Mouse (Mus musculus): Measurements from ENCODE around the gene Sh3bgrl3. TPM values are rescaled to one million over a fixed set of nuclear protein-coding genes. Genes with fewer than 3 reads are reported as not detected.

Gene Sh3bgrl3
- polyA plus RNA-seq, 1 experiment from 2014 or later, result 455 TPM

DNA sequence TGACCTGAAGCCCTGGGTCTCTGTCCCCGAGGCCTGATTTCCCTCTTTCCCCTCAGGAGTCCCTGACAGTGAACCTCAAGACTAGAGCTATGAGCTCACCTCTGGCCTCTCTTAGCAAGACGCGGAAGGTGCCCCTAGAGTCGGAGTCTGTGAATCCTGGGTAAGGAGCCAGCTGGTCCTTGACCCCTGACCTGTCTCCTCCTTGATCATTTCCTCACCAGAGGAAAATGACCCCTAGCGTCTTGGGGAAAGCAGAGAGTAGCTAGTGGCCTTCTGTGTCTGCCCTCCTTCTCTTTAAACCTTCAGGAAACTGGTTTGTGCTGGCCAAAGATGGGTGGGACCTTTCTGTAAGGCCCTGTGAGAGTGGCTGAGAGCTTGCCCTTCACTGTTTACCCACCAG lies 20.4 kb downstream of the Sh3bgrl3 start:
- no peak for DNase-seq (ENCODE audit: low spot score)
- ATAC-seq (replicated peaks; ENCODE audit: low FRiP score, low read depth), result no peak
- no peaks in the 10 kb centered on the region for H3K9me3 ChIP-seq (replicated peaks; ENCODE audit: low read length)
- H3K36me3 ChIP-seq (ENCODE audit: insufficient read depth, low read length), result no peaks in the 10 kb centered on the region
- H3K4me2 ChIP-seq (ENCODE audit: low read length), result no peak overlapping the region
- H3K27me3 ChIP-seq (ENCODE audit: insufficient read depth, low read length), result no peaks in the 10 kb centered on the region
- H3K4me1 ChIP-seq (replicated peaks; ENCODE audit: insufficient read depth, low read length), result no peaks in the 10 kb centered on the region
- H3K9ac ChIP-seq (ENCODE audit: low read depth, low read length), result no peak overlapping the region
- WGBS, result 22% methylated on average over 5 of the region's 5 CpGs
- no peak overlapping the region for H3K27ac ChIP-seq
- TF ChIP-seq CTCF (IDR thresholded peaks at IDR 0.05; ENCODE audit: low read depth), result no peak
- H3K4me3 ChIP-seq (replicated peaks; ENCODE audit: low read depth, low read length), result no peak overlapping the region

DNA sequence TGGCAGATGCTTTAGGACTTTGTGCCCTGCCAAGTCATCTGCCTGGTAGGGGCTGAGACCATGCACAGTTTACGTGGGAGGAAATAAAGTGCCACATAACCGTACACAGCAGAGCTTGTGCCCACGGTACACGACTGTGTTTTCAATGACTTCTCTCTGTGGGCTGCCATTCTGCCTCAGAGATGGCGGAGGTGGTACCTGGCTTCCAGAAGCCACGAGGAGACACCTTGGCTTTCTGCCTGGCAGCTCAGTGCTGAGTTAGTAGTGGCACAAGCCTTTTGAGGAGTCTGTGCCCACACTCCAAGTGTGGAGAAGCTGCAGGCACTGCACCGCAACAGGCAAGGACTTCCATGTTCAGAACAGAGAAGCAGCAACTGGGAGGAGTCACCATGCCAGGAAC lies 20.9 kb downstream of the Sh3bgrl3 start:
- Histone ChIP-seq H3K9me3 (replicated peaks; ENCODE audit: low read length) (no peaks in the 10 kb centered on the region), H3K27ac (no peak overlapping the region), H3K27me3 (ENCODE audit: insufficient read depth, low read length) (no peaks in the 10 kb centered on the region), H3K4me3 (replicated peaks; ENCODE audit: low read depth, low read length) (no peak overlapping the region), H3K36me3 (ENCODE audit: insufficient read depth, low read length) (no peaks in the 10 kb centered on the region), H3K4me1 (replicated peaks; ENCODE audit: insufficient read depth, low read length) (no peaks in the 10 kb centered on the region), H3K9ac (ENCODE audit: low read depth, low read length) (no peak overlapping the region), H3K4me2 (ENCODE audit: low read length) (no peak overlapping the region)
- DNase-seq (ENCODE audit: low spot score) (no peak), ATAC-seq (replicated peaks; ENCODE audit: low FRiP score, low read depth) (no peak)
- TF ChIP-seq CTCF (IDR thresholded peaks at IDR 0.05; ENCODE audit: low read depth), result no peak
- WGBS, result 81% methylated on average over 7 of the region's 7 CpGs

DNA sequence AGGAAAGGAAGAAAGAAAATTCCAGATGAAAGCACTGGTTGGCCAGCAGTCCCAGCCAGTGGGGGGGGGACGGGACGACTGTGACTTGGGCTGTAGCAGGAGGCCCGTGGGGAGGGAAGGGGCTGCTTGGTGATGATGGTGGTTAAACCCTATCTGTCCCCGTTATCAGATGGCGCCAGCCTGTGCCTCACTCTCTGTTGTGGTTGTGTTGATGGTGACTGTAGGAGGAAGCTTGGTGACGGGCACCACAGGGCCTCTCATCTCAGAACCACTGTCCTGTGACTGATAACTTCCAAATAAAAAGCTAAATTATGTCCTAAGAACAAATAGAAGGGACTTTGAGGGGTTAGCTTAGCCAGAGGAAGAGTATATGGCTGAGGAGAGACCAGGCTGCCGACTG lies 22.5 kb downstream of the Sh3bgrl3 start:
- no peaks in the 10 kb centered on the region for H3K27me3 ChIP-seq (ENCODE audit: insufficient read depth, low read length)
- no peaks in the 10 kb centered on the region for H3K36me3 ChIP-seq (ENCODE audit: insufficient read depth, low read length)
- no peak overlapping the region for H3K4me3 ChIP-seq (replicated peaks; ENCODE audit: low read depth, low read length)
- 66% methylated on average over 7 of the region's 7 CpGs for WGBS
- no peaks in the 10 kb centered on the region for H3K4me1 ChIP-seq (replicated peaks; ENCODE audit: insufficient read depth, low read length)
- no peak for ATAC-seq (replicated peaks; ENCODE audit: low FRiP score, low read depth)
- H3K27ac ChIP-seq, result no peak overlapping the region
- no peaks in the 10 kb centered on the region for H3K9me3 ChIP-seq (replicated peaks; ENCODE audit: low read length)
- H3K4me2 ChIP-seq (ENCODE audit: low read length), result no peak overlapping the region
- TF ChIP-seq CTCF (IDR thresholded peaks at IDR 0.05; ENCODE audit: low read depth), result no peak
- no peak for DNase-seq (ENCODE audit: low spot score)
- no peak overlapping the region for H3K9ac ChIP-seq (ENCODE audit: low read depth, low read length)

DNA sequence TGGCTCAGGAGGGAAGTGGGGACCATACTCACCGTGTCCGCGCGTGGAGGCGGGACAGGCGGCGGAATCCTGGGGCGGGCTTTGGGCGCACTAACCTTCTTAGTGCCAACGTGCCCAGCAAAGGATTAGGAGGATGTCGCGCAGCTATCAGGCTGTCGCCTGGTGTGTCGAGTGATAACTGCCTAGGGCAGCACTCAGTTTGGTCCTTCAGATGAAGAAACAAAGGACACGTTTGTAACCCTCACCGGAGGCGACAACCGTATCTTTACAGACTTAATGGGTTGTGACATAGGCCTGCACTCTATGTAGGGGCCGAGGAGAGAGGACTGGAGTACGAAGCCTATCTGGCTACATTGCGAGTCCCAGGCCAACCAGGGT lies 25.9 kb downstream of the Sh3bgrl3 start:
- whole genome bisulfite sequencing, result 4% methylated on average over 21 of the region's 21 CpGs
- no peaks in the 10 kb centered on the region for H3K36me3 ChIP-seq (ENCODE audit: insufficient read depth, low read length)
- no peaks in the 10 kb centered on the region for H3K27me3 ChIP-seq (ENCODE audit: insufficient read depth, low read length)
- no peak for DNase-seq (ENCODE audit: low spot score)
- peak; percentile 12; the same call in 1 of the 2 replicates for ATAC-seq (replicated peaks; ENCODE audit: low FRiP score, low read depth)
- H3K4me3 ChIP-seq (replicated peaks; ENCODE audit: low read depth, low read length), result peak overlapping the region; percentile 68
- H3K9me3 ChIP-seq (replicated peaks; ENCODE audit: low read length), result no peaks in the 10 kb centered on the region
- no peaks in the 10 kb centered on the region for H3K4me1 ChIP-seq (replicated peaks; ENCODE audit: insufficient read depth, low read length)
- TF ChIP-seq CTCF (IDR thresholded peaks at IDR 0.05; ENCODE audit: low read depth), result no peak
- H3K9ac ChIP-seq (ENCODE audit: low read depth, low read length), result peak overlapping the region; percentile 47
- H3K4me2 ChIP-seq (ENCODE audit: low read length), result peak overlapping the region; percentile 76
- no peak overlapping the region for H3K27ac ChIP-seq

DNA sequence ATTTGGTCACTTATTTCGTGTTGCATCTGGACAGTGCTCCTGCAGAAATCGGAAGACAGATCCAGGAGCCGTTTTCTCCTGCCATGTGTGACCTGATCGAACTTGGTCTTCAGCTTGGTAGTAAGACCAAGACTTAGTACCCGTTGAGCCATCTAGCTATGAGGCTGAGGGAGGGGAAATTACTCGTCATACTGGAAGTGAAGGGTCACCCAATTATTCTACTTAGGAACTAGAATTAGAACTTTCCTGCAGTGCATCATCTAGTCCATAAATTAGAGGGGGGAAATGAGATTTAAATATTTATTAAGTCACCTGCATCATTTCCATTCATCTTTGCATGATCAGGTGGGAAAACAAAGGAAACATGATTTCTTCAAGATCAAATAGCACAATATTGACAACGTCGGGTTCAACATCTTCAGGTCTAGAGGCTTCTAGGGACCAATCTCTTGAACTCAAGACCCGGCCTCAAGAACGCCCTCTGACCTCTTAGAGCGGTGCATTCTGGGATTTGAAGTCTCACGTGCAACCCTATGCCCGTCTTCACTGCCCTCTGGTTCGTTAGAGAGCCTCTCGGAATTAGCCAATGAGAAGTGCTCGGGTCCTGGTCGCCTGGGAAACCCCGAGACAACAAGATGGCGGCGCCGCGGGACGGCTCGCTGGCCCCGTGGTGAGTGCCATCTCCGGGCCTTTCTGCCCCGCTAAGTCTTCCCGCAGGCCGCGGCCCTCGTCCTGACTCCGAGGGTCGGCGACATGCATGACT lies 26.4 kb downstream of the Sh3bgrl3 start, which contains the start of gene Ubxn11:
Gene Ubxn11 (plus strand): TSS at position 592 of the 763 bp plus-strand sequence.
- H3K9me3 ChIP-seq (replicated peaks; ENCODE audit: low read length), result no peaks in the 10 kb centered on the region
- WGBS, result 17% methylated on average over 34 of the region's 34 CpGs

DNA sequence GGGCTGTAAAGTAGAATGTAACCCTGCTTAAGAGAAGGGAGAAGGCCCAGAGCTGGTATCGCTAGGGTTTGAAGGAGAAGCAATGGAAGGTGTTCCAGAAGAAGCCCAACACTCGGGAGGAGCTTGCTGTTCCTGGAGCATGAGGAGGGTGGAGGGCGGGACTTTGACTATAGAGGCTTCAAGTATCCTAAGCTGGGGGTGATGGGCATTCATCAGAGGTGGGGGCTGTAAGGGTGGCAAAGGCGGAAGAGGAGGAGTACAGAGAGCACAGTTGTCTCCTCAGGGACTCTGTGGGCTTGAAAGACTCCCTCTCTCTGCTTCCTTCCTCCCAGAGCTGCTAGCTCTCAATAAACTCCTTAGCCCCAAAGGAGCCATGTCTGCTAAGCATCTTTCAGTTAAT lies 28.3 kb downstream of the Sh3bgrl3 start:
- H3K9ac ChIP-seq (ENCODE audit: low read depth, low read length), result no peak overlapping the region
- no peak for ATAC-seq (replicated peaks; ENCODE audit: low FRiP score, low read depth)
- WGBS, result 77% methylated on average over 4 of the region's 4 CpGs

More for the DNA sequence above, 26.4 kb downstream of the Sh3bgrl3 start, which contains the start of gene Ubxn11:
- ATAC-seq (replicated peaks; ENCODE audit: low FRiP score, low read depth) (peak; percentile 93), DNase-seq (ENCODE audit: low spot score) (peak; percentile 94)
- Histone ChIP-seq H3K4me3 (replicated peaks; ENCODE audit: low read depth, low read length) (peak within 1 kb of the TSS; percentile 68), H3K4me2 (ENCODE audit: low read length) (peak within 1 kb of the TSS; percentile 76), H3K36me3 (ENCODE audit: insufficient read depth, low read length) (no peaks in the 10 kb centered on the region), H3K27me3 (ENCODE audit: insufficient read depth, low read length) (no peaks in the 10 kb centered on the region), H3K4me1 (replicated peaks; ENCODE audit: insufficient read depth, low read length) (no peaks in the 10 kb centered on the region), H3K27ac (no peak within 1 kb of the TSS), H3K9ac (ENCODE audit: low read depth, low read length) (peak within 1 kb of the TSS; percentile 47)
- no peak for TF ChIP-seq CTCF (IDR thresholded peaks at IDR 0.05; ENCODE audit: low read depth)

More for the DNA sequence above, 28.3 kb downstream of the Sh3bgrl3 start:
- Histone ChIP-seq H3K27ac (no peak overlapping the region), H3K27me3 (ENCODE audit: insufficient read depth, low read length) (no peaks in the 10 kb centered on the region), H3K4me2 (ENCODE audit: low read length) (no peak overlapping the region), H3K9me3 (replicated peaks; ENCODE audit: low read length) (no peaks in the 10 kb centered on the region), H3K4me3 (replicated peaks; ENCODE audit: low read depth, low read length) (no peak overlapping the region), H3K4me1 (replicated peaks; ENCODE audit: insufficient read depth, low read length) (no peaks in the 10 kb centered on the region), H3K36me3 (ENCODE audit: insufficient read depth, low read length) (no peaks in the 10 kb centered on the region)
- TF ChIP-seq CTCF (IDR thresholded peaks at IDR 0.05; ENCODE audit: low read depth), result no peak
- DNase-seq (ENCODE audit: low spot score), result no peak
